Mouse (Mus musculus) heart, adult 2 months (tissue): Measurements from ENCODE around the gene Slc25a3. TPM values are rescaled to one million over a fixed set of nuclear protein-coding genes. Genes with fewer than 3 reads are reported as not detected.

ENCODE experiments used
- DNase-seq, 2 experiments: peaks; one replicate each; pipeline ENCODE4 v3.0.0; 2021
- H3K27ac ChIP-seq: fragments of 200-600 bp; 2 replicates; pipeline ENCODE4 v1.8.1; 2022
- H3K27me3 ChIP-seq: fragments of 200-500 bp; 2 replicates; pipeline ENCODE4 v1.6.1; 2012; ENCODE audit warnings: mild to moderate bottlenecking, low read length, inconsistent platforms, mixed read lengths; ENCODE audit not compliant: control insufficient read depth, insufficient read depth
- H3K36me3 ChIP-seq: fragments of 200-500 bp; 2 replicates; pipeline ENCODE4 v1.6.1; 2012; ENCODE audit warnings: low read length, inconsistent platforms; ENCODE audit not compliant: control insufficient read depth, insufficient read depth
- H3K4me1 ChIP-seq: fragments of 200-500 bp; 2 replicates; pipeline ENCODE4 v1.6.1; 2011; ENCODE audit warnings: low read length; ENCODE audit not compliant: control insufficient read depth, insufficient read depth
- H3K4me3 ChIP-seq: fragments of 200-600 bp; 2 replicates; pipeline ENCODE4 v1.8.1; 2022
- H3K79me2 ChIP-seq: fragments of 200-500 bp; replicated peaks from 2 replicates; pipeline ENCODE4 v1.6.1; 2012; ENCODE audit warnings: mild to moderate bottlenecking, inconsistent platforms, low read length, moderate library complexity, mixed read lengths; ENCODE audit not compliant: control insufficient read depth, insufficient read depth
- H3K9ac ChIP-seq: fragments of 200-500 bp; 2 replicates; pipeline ENCODE4 v1.6.1; 2012; ENCODE audit warnings: low read depth, mild to moderate bottlenecking, control low read depth, inconsistent platforms, low read length, mixed read lengths
- CTCF ChIP-seq: fragments of 200-600 bp; IDR thresholded peaks from 2 replicates; pipeline ENCODE4 v1.8.1; 2022; ENCODE audit warnings: antibody characterized with exemption, mild to moderate bottlenecking, moderate library complexity
- EP300 ChIP-seq: fragments of 200-500 bp; IDR thresholded peaks from 2 replicates; pipeline ENCODE4 v1.6.1; 2011; ENCODE audit warnings: low read depth, low read length, control low read depth; ENCODE audit not compliant: insufficient read depth
- POLR2A ChIP-seq: fragments of 200-500 bp; IDR thresholded peaks from 2 replicates; pipeline ENCODE4 v1.6.1; 2011; ENCODE audit warnings: mild to moderate bottlenecking, low read depth, low read length, control low read depth; ENCODE audit not compliant: insufficient read depth
- WGBS: fragments of 180-500 bp; shearing (Covaris S2); methylation state at CpG from one replicate; pipeline ENCODE4 v1.1.7; 2018; 5-methylcytosine and 5-hydroxymethylcytosine counted together
- intact Hi-C: fragments of 180-260 bp; cut with DNase I; formaldehyde crosslinking; loops from one replicate; pipeline ENCODE4 v1.15.1; 2025
- polyA plus RNA-seq: library from polyadenylated mRNA; depleted of rRNA; stranded (reverse); fragments of >200 nt; gene quantifications from 2 replicates; pipeline ENCODE4 v1.2.3, GENCODE M21; 2012
- total RNA-seq, 2 experiments: library from RNA; stranded (reverse); gene quantifications; 2 replicates each; pipeline ENCODE4 v1.2.3; 2021

The Slc25a3 gene
- total and polyA plus RNA-seq, 3 experiments = 1,459 to 2,697 (median 2,279) TPM

DNA sequence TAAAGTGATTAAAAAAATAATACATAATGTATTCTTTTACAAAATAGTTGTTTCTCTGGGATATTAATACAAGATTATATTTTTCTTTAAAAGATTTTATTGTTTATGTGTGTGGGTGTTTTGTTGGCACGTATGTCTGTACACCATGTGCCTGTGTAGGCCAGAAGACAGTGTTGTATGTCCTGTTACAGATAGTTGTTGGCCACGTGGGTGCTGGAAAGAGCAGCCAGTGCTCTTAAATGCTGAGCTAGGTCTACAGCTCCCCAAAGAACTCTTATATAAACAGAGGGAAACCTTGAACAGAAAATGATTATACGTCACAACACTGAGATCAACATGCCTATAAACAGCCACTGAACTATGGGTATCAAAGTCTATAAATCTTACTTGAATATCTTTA is 40.6 kb upstream of the Slc25a3 start:
- no peaks in the 10 kb centered on the region for H3K27me3 ChIP-seq
- H3K4me3 ChIP-seq = no peak overlapping the region
- DNase-seq = no peak
- TF ChIP-seq CTCF (no peak), POLR2A (no peak), EP300 (no peak)
- H3K4me1 ChIP-seq = peaks cover 8% of the 10 kb centered on the region
- H3K27ac ChIP-seq = no peak overlapping the region
- no peak overlapping the region for H3K9ac ChIP-seq
- peaks cover 29% of the 10 kb centered on the region for H3K36me3 ChIP-seq
- intact Hi-C loops = no loop called here
- 45% methylated on average over 3 of the region's 3 CpGs for WGBS
- peaks cover 1% of the 10 kb centered on the region for H3K79me2 ChIP-seq

DNA sequence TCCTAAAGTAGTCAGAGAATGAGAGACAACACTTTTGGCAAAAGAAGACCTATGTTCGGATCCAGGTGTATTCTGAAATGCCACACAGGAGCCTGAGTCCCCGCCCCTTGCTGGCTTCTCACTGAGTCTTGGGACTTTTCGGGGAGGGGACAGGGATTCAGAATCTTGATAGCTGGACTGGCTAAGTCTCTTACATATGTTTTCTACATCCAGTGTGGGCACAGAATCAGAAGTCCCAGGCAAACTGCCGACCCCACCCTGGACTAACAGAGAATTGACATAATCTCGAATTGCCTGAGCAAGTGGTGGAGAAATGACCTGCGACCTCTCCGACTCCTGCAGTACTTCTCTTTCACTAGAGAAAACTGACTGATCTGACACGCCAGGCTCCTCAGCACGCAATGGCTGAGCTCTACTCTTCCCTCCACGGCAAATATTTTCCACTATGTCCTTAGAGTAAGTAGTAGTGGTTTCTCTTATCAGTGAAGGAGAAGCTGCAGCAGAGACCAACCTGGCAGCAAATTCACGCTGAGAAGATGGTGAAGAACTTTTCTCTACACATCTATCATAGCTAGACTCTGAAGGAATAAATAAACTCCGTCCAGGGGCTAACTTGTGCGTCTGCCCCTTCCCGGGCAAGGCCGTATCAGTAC is 38.8 kb upstream of the Slc25a3 start:
- Histone ChIP-seq H3K79me2 (0 out of 2 replicates have a peak, but pooled peaks cover 1% of the 10 kb centered on the region), H3K36me3 (peaks cover 35% of the 10 kb centered on the region), H3K27ac (no peak overlapping the region), H3K4me1 (peaks cover 10% of the 10 kb centered on the region), H3K27me3 (no peaks in the 10 kb centered on the region), H3K4me3 (no peak overlapping the region), H3K9ac (no peak overlapping the region)
- no peak for DNase-seq
- WGBS = 80% methylated on average over 15 of the region's 15 CpGs
- no peak for TF ChIP-seq CTCF
- no peak for TF ChIP-seq POLR2A
- TF ChIP-seq EP300 = no peak
- intact Hi-C loops = no loop called here

DNA sequence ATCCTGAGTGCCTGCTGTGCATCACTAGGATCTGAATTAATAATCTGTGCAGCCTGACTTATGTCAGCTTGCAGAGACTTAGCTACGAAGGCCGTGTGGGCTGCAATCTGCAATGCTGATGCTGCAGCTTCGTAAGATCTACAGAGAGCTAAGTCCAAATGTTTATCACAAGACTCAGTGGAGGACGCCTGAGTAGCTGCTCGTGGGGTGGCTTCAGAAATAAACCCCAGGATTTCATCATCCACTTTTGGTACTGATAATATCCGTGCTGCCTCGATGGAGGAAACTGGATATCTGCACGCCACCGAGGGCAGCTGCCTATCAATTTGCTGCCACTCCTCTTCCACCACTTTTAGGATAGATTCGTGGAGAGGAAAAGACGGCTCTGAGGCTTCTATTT is 38.2 kb upstream of the Slc25a3 start:
- no peak for TF ChIP-seq EP300
- no peak for TF ChIP-seq POLR2A
- TF ChIP-seq CTCF = no peak
- peaks cover 8% of the 10 kb centered on the region for H3K4me1 ChIP-seq
- no peak overlapping the region for H3K9ac ChIP-seq
- DNase-seq = no peak
- no peak overlapping the region for H3K27ac ChIP-seq
- H3K27me3 ChIP-seq = no peaks in the 10 kb centered on the region
- H3K79me2 ChIP-seq = 0 out of 2 replicates have a peak, but pooled peaks cover 1% of the 10 kb centered on the region
- 62% methylated on average over 11 of the region's 11 CpGs for WGBS
- peaks cover 39% of the 10 kb centered on the region for H3K36me3 ChIP-seq
- H3K4me3 ChIP-seq = no peak overlapping the region
- intact Hi-C loops = no loop called here

DNA sequence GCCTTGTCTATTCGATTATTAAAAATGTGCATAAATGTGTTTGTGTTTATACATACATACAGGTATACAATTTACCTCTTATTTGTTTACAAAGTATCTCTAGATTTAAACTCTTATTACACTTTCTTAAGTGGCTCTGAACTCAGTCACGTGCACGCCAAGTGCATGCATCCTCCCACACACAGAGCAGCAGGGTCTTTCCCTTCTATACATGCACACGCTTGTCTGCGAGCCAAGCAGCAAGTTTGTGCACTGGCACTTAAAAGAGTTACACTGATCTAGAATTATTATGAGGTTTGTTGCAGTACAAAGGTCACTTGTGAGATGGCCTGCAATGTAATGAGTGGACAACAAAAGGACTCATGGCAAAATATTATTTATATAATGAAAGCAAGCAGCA is 37.1 kb upstream of the Slc25a3 start:
- 0 out of 2 replicates have a peak, but pooled peaks cover 1% of the 10 kb centered on the region for H3K79me2 ChIP-seq
- intact Hi-C loops = no loop called here
- H3K27ac ChIP-seq = no peak overlapping the region
- H3K36me3 ChIP-seq = peaks cover 37% of the 10 kb centered on the region
- peaks cover 6% of the 10 kb centered on the region for H3K4me1 ChIP-seq
- H3K9ac ChIP-seq = no peak overlapping the region
- no peaks in the 10 kb centered on the region for H3K27me3 ChIP-seq
- TF ChIP-seq POLR2A = no peak
- no peak for DNase-seq
- no peak overlapping the region for H3K4me3 ChIP-seq
- 88% methylated on average over 5 of the region's 5 CpGs for WGBS

DNA sequence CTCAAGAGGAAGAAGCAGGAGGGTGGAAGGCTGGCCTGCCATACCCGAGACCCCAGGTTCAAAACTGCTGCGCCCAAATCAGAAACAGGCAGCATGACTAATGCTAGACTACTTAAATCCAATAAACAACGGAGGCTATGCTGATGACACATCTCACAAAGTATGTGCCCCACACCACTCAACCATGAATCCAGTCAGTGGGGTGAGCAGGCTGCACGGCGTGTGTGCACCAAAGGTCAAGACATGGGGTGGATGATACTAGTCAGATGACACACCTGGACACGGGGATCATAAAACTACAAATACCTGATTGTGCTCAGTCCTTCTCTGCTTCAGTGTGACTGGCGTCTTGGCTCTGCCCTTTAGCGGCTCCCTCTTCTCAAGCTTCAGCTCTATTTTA is 34.6 kb upstream of the Slc25a3 start:
- no peak overlapping the region; the same call in 1 of the 2 replicates for H3K9ac ChIP-seq
- H3K27ac ChIP-seq = peak overlapping the region; percentile 67; the same call in 1 of the 2 replicates
- TF ChIP-seq POLR2A = no peak
- TF ChIP-seq EP300 = no peak
- TF ChIP-seq CTCF = no peak
- no peak overlapping the region for H3K4me3 ChIP-seq
- DNase-seq = no peak
- intact Hi-C loops = no loop called here
- WGBS = 49% methylated on average over 8 of the region's 8 CpGs
- peaks cover 44% of the 10 kb centered on the region for H3K36me3 ChIP-seq
- H3K27me3 ChIP-seq = no peaks in the 10 kb centered on the region
- peaks cover 10% of the 10 kb centered on the region for H3K4me1 ChIP-seq
- peaks cover 5% of the 10 kb centered on the region; the same call in 1 of the 2 replicates for H3K79me2 ChIP-seq

DNA sequence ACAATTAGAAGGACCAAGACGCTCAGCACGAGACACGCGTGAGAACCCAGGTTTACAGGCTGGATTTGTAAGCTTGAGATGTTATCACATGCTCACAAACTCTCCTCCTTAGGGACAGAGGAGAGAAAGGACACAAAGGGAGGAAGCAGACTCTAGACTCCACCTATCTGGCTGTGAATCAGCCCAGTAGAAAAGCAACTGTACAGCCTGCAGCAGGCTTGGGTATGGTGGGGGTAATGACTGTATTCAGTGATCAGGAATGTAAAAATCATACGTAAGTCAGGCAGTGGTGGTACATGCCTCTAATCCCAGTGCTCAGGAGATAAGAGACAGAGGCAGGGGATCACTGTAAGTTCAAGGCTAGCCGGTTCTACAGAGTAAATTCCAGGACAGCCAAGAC is 32.5 kb upstream of the Slc25a3 start:
- Histone ChIP-seq H3K4me3 (no peak overlapping the region), H3K27ac (peak overlapping the region; percentile 67), H3K79me2 (peaks cover 5% of the 10 kb centered on the region; the same call in 1 of the 2 replicates), H3K9ac (no peak overlapping the region), H3K27me3 (no peaks in the 10 kb centered on the region), H3K4me1 (peaks cover 10% of the 10 kb centered on the region), H3K36me3 (peaks cover 48% of the 10 kb centered on the region)
- intact Hi-C loops = no loop called here
- peak in 1 of 2 experiments; percentile 45 for DNase-seq
- TF ChIP-seq EP300 (0 out of 2 replicates have a peak, but pooled peaks have one; percentile 34), CTCF (no peak), POLR2A (0 out of 2 replicates have a peak, but pooled peaks have one; percentile 33)
- 31% methylated on average over 6 of the region's 6 CpGs for WGBS
